Mouse (Mus musculus): ENCODE results near the gene B3galnt2. TPM values are rescaled to one million over a fixed set of nuclear protein-coding genes. Genes with fewer than 3 reads are reported as not detected.

The B3galnt2 gene
- polyA plus RNA-seq, 1 experiment, result 46.4 TPM

DNA sequence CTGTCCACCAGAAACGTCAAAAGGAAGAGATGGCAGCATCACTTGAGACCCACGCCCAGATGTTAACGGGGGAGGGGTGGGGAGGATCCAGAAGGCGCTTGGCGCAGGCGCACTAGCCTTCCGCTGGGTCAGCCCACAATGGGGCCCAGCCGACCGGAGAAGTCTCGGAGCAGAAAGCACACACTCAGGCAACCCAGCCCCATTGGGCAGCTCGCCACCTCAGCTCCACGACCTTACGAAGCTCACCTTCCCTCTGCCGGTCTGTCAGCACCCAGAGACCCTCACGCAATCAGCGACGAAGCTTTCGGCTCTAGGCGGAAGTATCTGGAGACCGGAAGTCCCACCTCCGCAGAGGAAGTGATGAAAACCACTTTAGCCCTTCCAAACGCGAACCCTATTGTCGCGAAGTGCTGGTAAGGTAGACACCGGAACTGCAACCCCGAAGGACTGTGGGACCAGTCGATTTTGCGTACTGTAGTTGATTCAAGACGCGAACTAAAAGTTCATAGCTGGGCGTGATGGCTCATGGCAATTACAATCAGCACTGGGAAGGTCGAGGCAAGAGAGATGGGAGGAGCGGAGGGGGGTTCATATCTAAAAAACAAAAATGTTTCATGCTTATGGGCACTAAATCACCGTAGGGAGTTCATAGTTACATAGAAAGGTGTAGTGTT lies 85.2 kb downstream of the B3galnt2 start, which contains the start of gene Tbce:
Gene Tbce, minus strand, starts transcription at position 347 of the 674 bp plus-strand sequence.
- under 1% methylated on average over 35 of the region's 35 CpGs for WGBS
- Histone ChIP-seq H3K4me3 (replicated peaks; ENCODE audit: extremely low read depth, low read depth, low read length) (peak within 1 kb of the TSS; percentile 100), H3K4me1 (ENCODE audit: control insufficient read depth, insufficient read depth, low read length) (peaks cover 4% of the 10 kb centered on the region)
- DNase-seq, result peak; percentile 92
- TF ChIP-seq CTCF (IDR thresholded peaks at IDR 0.05; ENCODE audit: insufficient read depth, low read length) (no peak), POLR2A (IDR thresholded peaks at IDR 0.05; ENCODE audit: borderline replicate concordance, extremely low read depth, low read depth, low read length) (peak; percentile 78; the same call in 1 of the 2 replicates)

DNA sequence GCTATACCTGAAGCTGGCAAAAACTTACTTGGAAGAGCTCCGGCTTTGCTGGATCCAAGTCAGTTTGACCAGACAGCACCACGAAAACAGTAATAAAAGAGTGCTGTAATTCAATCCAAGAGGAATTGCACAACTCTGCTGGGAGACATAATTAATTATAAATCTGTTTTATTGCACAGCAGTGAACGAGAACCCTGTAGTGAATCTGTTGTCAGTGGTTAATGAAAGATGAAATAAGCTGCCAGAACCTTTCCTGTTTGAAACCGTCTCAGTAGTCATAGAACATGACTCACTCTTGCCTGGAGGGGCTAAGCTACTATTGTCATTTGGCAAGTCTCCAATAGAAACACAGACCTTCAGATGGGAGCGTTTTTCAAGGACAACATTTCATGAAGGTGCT lies 85.9 kb downstream of the B3galnt2 start:
- DNase-seq, result no peak
- TF ChIP-seq CTCF (IDR thresholded peaks at IDR 0.05; ENCODE audit: insufficient read depth, low read length), result no peak
- no peak for TF ChIP-seq POLR2A (IDR thresholded peaks at IDR 0.05; ENCODE audit: borderline replicate concordance, extremely low read depth, low read depth, low read length)
- no peak overlapping the region for H3K4me3 ChIP-seq (replicated peaks; ENCODE audit: extremely low read depth, low read depth, low read length)
- 16% methylated on average over 5 of the region's 5 CpGs for WGBS
- H3K4me1 ChIP-seq (ENCODE audit: control insufficient read depth, insufficient read depth, low read length), result peaks cover 4% of the 10 kb centered on the region

DNA sequence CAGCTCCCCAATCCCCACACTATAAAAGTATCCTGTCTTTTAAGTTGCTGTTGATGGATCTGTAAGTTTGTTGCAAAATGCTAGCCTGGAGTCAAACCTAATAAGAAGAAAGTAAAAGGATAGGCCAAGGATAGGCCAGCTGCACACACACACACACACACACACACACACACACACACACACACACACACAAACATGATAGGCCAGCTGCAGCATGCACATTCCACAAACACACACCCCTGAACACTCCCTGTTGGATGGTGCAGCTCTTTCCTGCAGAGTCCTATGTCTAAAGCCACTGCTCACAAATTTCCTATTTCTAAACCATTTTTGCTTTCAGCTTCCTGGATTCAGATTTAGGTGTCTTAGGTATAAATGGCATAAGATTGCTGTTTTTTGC lies 89.6 kb downstream of the B3galnt2 start:
- DNase-seq, result no peak
- H3K4me3 ChIP-seq (replicated peaks; ENCODE audit: extremely low read depth, low read depth, low read length), result no peak overlapping the region
- H3K4me1 ChIP-seq (ENCODE audit: control insufficient read depth, insufficient read depth, low read length), result peaks cover 4% of the 10 kb centered on the region; the same call in 1 of the 2 replicates
- TF ChIP-seq POLR2A (IDR thresholded peaks at IDR 0.05; ENCODE audit: borderline replicate concordance, extremely low read depth, low read depth, low read length) (no peak), CTCF (IDR thresholded peaks at IDR 0.05; ENCODE audit: insufficient read depth, low read length) (no peak)

DNA sequence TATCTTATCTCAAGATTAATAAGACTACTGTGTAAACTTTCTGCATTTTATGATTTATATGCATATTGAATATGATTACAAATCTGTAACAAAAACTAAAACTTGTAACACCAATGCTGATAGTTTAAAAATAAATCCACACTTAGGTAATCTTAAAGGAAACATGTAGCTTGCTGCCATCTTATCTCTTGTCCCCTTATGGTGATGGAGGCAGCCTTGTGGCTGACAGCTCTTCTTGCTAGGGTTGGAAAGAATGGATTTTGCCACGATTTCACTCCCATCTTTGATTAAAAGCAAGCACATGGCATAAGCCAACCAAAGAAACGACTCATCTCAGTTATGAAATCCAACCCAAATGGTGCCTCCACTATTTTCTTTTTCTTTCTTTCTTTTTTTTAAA lies 90.3 kb downstream of the B3galnt2 start:
- TF ChIP-seq CTCF (IDR thresholded peaks at IDR 0.05; ENCODE audit: insufficient read depth, low read length) (no peak), POLR2A (IDR thresholded peaks at IDR 0.05; ENCODE audit: borderline replicate concordance, extremely low read depth, low read depth, low read length) (no peak)
- WGBS, result 68% methylated on average over 2 of the region's 2 CpGs

More for the DNA sequence above, 90.3 kb downstream of the B3galnt2 start:
- Histone ChIP-seq H3K4me1 (ENCODE audit: control insufficient read depth, insufficient read depth, low read length) (peaks cover 4% of the 10 kb centered on the region; the same call in 1 of the 2 replicates), H3K4me3 (replicated peaks; ENCODE audit: extremely low read depth, low read depth, low read length) (no peak overlapping the region)
- no peak for DNase-seq

Other genes with a start within 250 kb of the B3galnt2 start
- gene Gng4, start 170.4 kb upstream of the B3galnt2 start, polyA plus RNA-seq (2012; rRNA removed), result 0.45 and 1.8 TPM in 2 replicates
- gene Tbce, start 85.2 kb downstream of the B3galnt2 start, polyA plus RNA-seq (2012; rRNA removed), result 14.2 and 22.0 TPM in 2 replicates
- 4.9 and 7.9 TPM in 2 replicates for gene Arid4b, start 108.8 kb downstream of the B3galnt2 start, polyA plus RNA-seq (2012; rRNA removed)
- gene Ggps1, start 109.0 kb downstream of the B3galnt2 start, polyA plus RNA-seq (2012; rRNA removed), result 7.1 and 12.0 TPM in 2 replicates

Measured in lung, adult 2 months (tissue).